10 mouse cellular contexts compared by ENCODE assay signal in genomic region chr9:89738295-89738694, GRCm38 (mm10). TPM values are rescaled to one million over a fixed set of nuclear protein-coding genes. Genes with fewer than 3 reads are reported as not detected.
DNase-seq lines count a peak whose midpoint lies in the region; ATAC-seq and TF ChIP-seq lines count a peak whose summit lies in the region.
"Had no signal": no experiment of that assay in that cellular context is flagged by ENCODE, and none has a peak within 500 bp of the region (broad histone marks: within the 10 kb centered on the region; RNA-seq: fewer than 3 reads in every experiment).

TSS of gene Ankrd34c (minus strand) at chr9:89738475.

- 2% methylated on average over 8 of the region's 8 CpGs for WGBS in forebrain, embryonic 14.5 days
- 3% methylated on average over 8 of the region's 8 CpGs for WGBS in neural tube, embryonic 15.5 days
- 3% methylated on average over 8 of the region's 8 CpGs for WGBS in lung, postnatal 0 days

- H3K9me3 ChIP-seq in forebrain, embryonic 14.5 days (replicated peaks; ENCODE audit: control insufficient read depth, low read length): no peaks in the 10 kb centered on the region
- no peaks in the 10 kb centered on the region for H3K9me3 ChIP-seq in neural tube, embryonic 15.5 days (replicated peaks)
- no peaks in the 10 kb centered on the region for H3K9me3 ChIP-seq in lung, postnatal 0 days (ENCODE audit: low read length)

- H3K4me2 ChIP-seq in forebrain, embryonic 14.5 days (ENCODE audit: low read length): peak within 1 kb of the TSS; percentile 34
- H3K4me2 ChIP-seq in neural tube, embryonic 15.5 days: peak within 1 kb of the TSS; percentile 54
- H3K4me2 ChIP-seq in lung, postnatal 0 days (replicated peaks; ENCODE audit: low read depth, low read length): no peak within 1 kb of the TSS

- peaks cover 13% of the 10 kb centered on the region; the same call in 1 of the 2 replicates for H3K27me3 ChIP-seq in forebrain, embryonic 14.5 days (replicated peaks; ENCODE audit: control insufficient read depth, insufficient read depth, low read length)
- H3K27me3 ChIP-seq in neural tube, embryonic 15.5 days (replicated peaks): peaks cover 25% of the 10 kb centered on the region
- H3K27me3 ChIP-seq in lung, postnatal 0 days (replicated peaks; ENCODE audit: insufficient read depth, low read length): no peaks in the 10 kb centered on the region

- H3K4me1 ChIP-seq in forebrain, embryonic 14.5 days (ENCODE audit: control insufficient read depth, insufficient read depth, low read length): 0 out of 2 replicates have a peak, but pooled peaks cover 2% of the 10 kb centered on the region
- H3K4me1 ChIP-seq in neural tube, embryonic 15.5 days: peaks cover 13% of the 10 kb centered on the region
- H3K4me1 ChIP-seq in lung, postnatal 0 days (ENCODE audit: insufficient read depth, low read depth, low read length): no peaks in the 10 kb centered on the region

- no peak within 1 kb of the TSS for H3K9ac ChIP-seq in forebrain, embryonic 14.5 days (ENCODE audit: low read length)
- H3K9ac ChIP-seq in neural tube, embryonic 15.5 days (replicated peaks): peak within 1 kb of the TSS; percentile 6; the same call in 1 of the 2 replicates
- H3K9ac ChIP-seq in lung, postnatal 0 days (replicated peaks; ENCODE audit: low read depth): no peak within 1 kb of the TSS

- peak; percentile 7 for DNase-seq in adrenal gland, postnatal 14 days
- DNase-seq in adrenal gland, adult 18-20 months (ENCODE audit: low spot score in 2 of 2): no peak
- DNase-seq in forebrain, embryonic 14.5 days (ENCODE audit: low spot score): no peak
- peak in 1 of 2 experiments; percentile 60 for DNase-seq in left cerebral cortex, adult 8-10 months (ENCODE audit: low spot score in 2 of 2)
- no peak for DNase-seq in kidney, postnatal 36 days
- DNase-seq in lung, postnatal 0 days (ENCODE audit: low spot score): no peak
- DNase-seq in thymus, postnatal 4 days: no peak
- DNase-seq: kidney, adult 11 months had no signal

- TF ChIP-seq EP300 in lung, postnatal 0 days (IDR thresholded peaks at IDR 0.05): no peak

- no peaks in the 10 kb centered on the region for H3K36me3 ChIP-seq in forebrain, embryonic 14.5 days (ENCODE audit: control insufficient read depth, insufficient read depth, low read length)
- no peaks in the 10 kb centered on the region for H3K36me3 ChIP-seq in neural tube, embryonic 15.5 days
- H3K36me3 ChIP-seq in lung, postnatal 0 days (ENCODE audit: insufficient read depth, low read length): no peaks in the 10 kb centered on the region

- no peak for ATAC-seq in forebrain, embryonic 14.5 days
- peak; percentile 83 for ATAC-seq in neural tube, embryonic 15.5 days (ENCODE audit: low FRiP score)
- no peak for ATAC-seq in lung, postnatal 0 days

- H3K4me3 ChIP-seq in forebrain, embryonic 14.5 days (ENCODE audit: low read depth, low read length): no peak within 1 kb of the TSS
- peak within 1 kb of the TSS; percentile 25 for H3K4me3 ChIP-seq in neural tube, embryonic 15.5 days (replicated peaks)
- no peak within 1 kb of the TSS for H3K4me3 ChIP-seq in lung, postnatal 0 days (ENCODE audit: low read depth, low read length)

- H3K27ac ChIP-seq in forebrain, embryonic 14.5 days (ENCODE audit: low read depth, low read length): no peak within 1 kb of the TSS
- H3K27ac ChIP-seq in neural tube, embryonic 15.5 days (replicated peaks): no peak within 1 kb of the TSS
- H3K27ac ChIP-seq in lung, postnatal 0 days (ENCODE audit: low read length): no peak within 1 kb of the TSS

- TF ChIP-seq CTCF in lung, postnatal 0 days (IDR thresholded peaks at IDR 0.05): no peak

RNA-seq across cellular contexts. Expression of gene Ankrd34c, which starts in this region (rescaled TPM):
- total RNA-seq in adrenal gland, postnatal 14 days (2021): not detected in 2 replicates
- total RNA-seq in adrenal gland, adult 18-20 months (2021): not detected
- polyA plus RNA-seq in forebrain, embryonic 14.5 days (2014; fragmentation: Nextera tagmentation; extraction: Ambion mirVana): 0.03 and 0.28 TPM in 2 replicates
- 10 to 100 TPM; 10.1 to 15.8 (median 11.8) TPM for total RNA-seq in left cerebral cortex, adult 8-10 months (2022)
- polyA plus RNA-seq in neural tube, embryonic 15.5 days (2015; fragmentation: Nextera tagmentation; extraction: Ambion mirVana): 0.83 and 1.1 TPM in 2 replicates
- polyA plus RNA-seq in lung, postnatal 0 days (2015; fragmentation: Nextera tagmentation; extraction: Ambion mirVana): not detected in 2 replicates
- polyA plus RNA-seq: limb, embryonic 14.5 days had no signal

Comparison
In these comparisons a context has a peak if more than half of its experiments do, and no peak if none do; other contexts are left out.
1. RNA of gene Ankrd34c (total RNA-seq): 10.1 to 15.8 TPM in left cerebral cortex, adult 8-10 months; not detected in adrenal gland, postnatal 14 days and not detected in adrenal gland, adult 18-20 months; every median in the first group is over 10 times any median in the second.
2. Peak in DNase-seq in adrenal gland, postnatal 14 days; RNA of the gene not detected or under 1 TPM.